Mouse (Mus musculus): ENCODE results near the gene Btf3. TPM values are rescaled to one million over a fixed set of nuclear protein-coding genes. Genes with fewer than 3 reads are reported as not detected.

The Btf3 gene
- total RNA-seq, 1 experiment: 844 TPM

DNA sequence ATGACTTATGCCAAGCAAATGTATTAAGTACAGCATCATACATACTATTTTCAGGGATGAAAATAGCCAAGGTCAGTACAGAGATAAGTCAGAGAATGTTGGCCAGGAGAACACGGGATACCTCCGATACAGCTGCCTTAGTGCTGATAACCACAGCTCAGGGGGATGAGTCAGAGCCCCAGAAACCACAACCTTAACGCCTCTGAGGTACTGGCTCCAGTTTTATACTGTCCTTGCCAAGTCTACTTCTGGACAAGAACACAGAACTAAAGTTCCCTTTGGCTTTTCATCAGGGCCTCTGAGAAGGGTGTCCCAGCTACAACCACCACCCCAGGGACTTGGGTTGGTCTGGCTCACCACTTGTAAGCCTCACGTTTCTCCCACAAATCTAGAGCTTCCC, 41.2 kb downstream of the Btf3 start:
- DNase-seq (ENCODE audit: low read depth, low spot score): no peak
- no peaks in the 10 kb centered on the region for H3K4me1 ChIP-seq (ENCODE audit: control insufficient read depth in 2 of 2, insufficient read depth in 2 of 2, low read length in 2 of 2, poor library complexity in 1 of 2)
- peaks cover 14% of the 10 kb centered on the region for H3K36me3 ChIP-seq (ENCODE audit: control insufficient read depth, insufficient read depth, low read length, poor library complexity, severe bottlenecking)
- H3K27ac ChIP-seq (ENCODE audit: insufficient read depth, low read depth, low read length, poor library complexity, severe bottlenecking): no peak overlapping the region
- in situ Hi-C loops (cut with MboI; ENCODE audit: low sequenced_read_pairs in 2 of 2, unreplicated experiment in 2 of 2): no loop called here
- H3K9ac ChIP-seq (ENCODE audit: insufficient read depth, low read depth, low read length, poor library complexity, severe bottlenecking): no peak overlapping the region
- H3K9me3 ChIP-seq (ENCODE audit: control insufficient read depth, insufficient read depth, low read depth, low read length): no peaks in the 10 kb centered on the region
- no peak overlapping the region for H3K4me3 ChIP-seq (ENCODE audit: insufficient read depth in 1 of 2, low read depth in 1 of 2, low read length in 2 of 2, poor library complexity in 1 of 2, severe bottlenecking in 1 of 2)
- no peak for TF ChIP-seq HCFC1 (IDR thresholded peaks at IDR 0.05; ENCODE audit: borderline replicate concordance, insufficient read depth, low read length)
- no peak for TF ChIP-seq CHD2 (IDR thresholded peaks at IDR 0.05; ENCODE audit: low read depth, low read length)
- no peak for TF ChIP-seq ZC3H11A (IDR thresholded peaks at IDR 0.05; ENCODE audit: borderline replicate concordance, low read depth, low read length)
- no peak for TF ChIP-seq MAFK (IDR thresholded peaks at IDR 0.05; ENCODE audit: insufficient read depth, low read depth, low read length)
- TF ChIP-seq ZNF384 (IDR thresholded peaks at IDR 0.05; ENCODE audit: low read depth, low read length): no peak

DNA sequence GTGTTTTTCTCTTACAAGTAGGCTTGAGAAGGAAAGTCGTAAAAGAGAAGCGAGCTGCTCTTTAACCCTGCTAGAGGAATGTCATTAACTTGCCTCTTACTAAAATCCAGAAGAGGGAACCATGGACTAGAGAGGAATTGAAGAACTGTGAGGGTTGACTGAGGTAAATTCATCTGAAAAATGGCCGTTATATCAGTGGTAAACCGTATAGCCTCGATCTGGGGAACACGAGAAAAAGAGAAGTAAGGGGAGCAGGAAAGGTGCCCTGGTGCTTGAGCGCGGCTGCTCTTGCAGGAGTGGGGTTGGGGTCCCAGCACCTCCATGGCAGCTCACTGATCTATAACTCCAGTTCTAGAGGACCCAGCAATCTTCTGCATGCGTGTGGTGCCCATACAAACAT, 42.8 kb downstream of the Btf3 start:
- H3K9ac ChIP-seq (ENCODE audit: insufficient read depth, low read depth, low read length, poor library complexity, severe bottlenecking): no peak overlapping the region
- no peak overlapping the region for H3K27ac ChIP-seq (ENCODE audit: insufficient read depth, low read depth, low read length, poor library complexity, severe bottlenecking)
- H3K9me3 ChIP-seq (ENCODE audit: control insufficient read depth, insufficient read depth, low read depth, low read length): no peaks in the 10 kb centered on the region
- peaks cover 14% of the 10 kb centered on the region for H3K36me3 ChIP-seq (ENCODE audit: control insufficient read depth, insufficient read depth, low read length, poor library complexity, severe bottlenecking)
- DNase-seq (ENCODE audit: low read depth, low spot score): no peak
- H3K4me3 ChIP-seq (ENCODE audit: insufficient read depth in 1 of 2, low read depth in 1 of 2, low read length in 2 of 2, poor library complexity in 1 of 2, severe bottlenecking in 1 of 2): no peak overlapping the region
- TF ChIP-seq MAFK (IDR thresholded peaks at IDR 0.05; ENCODE audit: insufficient read depth, low read depth, low read length): no peak
- no peak for TF ChIP-seq CHD2 (IDR thresholded peaks at IDR 0.05; ENCODE audit: low read depth, low read length)
- no peak for TF ChIP-seq HCFC1 (IDR thresholded peaks at IDR 0.05; ENCODE audit: borderline replicate concordance, insufficient read depth, low read length)
- no peak for TF ChIP-seq ZNF384 (IDR thresholded peaks at IDR 0.05; ENCODE audit: low read depth, low read length)
- no peak for TF ChIP-seq ZC3H11A (IDR thresholded peaks at IDR 0.05; ENCODE audit: borderline replicate concordance, low read depth, low read length)
- no peaks in the 10 kb centered on the region for H3K4me1 ChIP-seq (ENCODE audit: control insufficient read depth in 2 of 2, insufficient read depth in 2 of 2, low read length in 2 of 2, poor library complexity in 1 of 2)
- in situ Hi-C loops (cut with MboI; ENCODE audit: low sequenced_read_pairs in 2 of 2, unreplicated experiment in 2 of 2): no loop called here

DNA sequence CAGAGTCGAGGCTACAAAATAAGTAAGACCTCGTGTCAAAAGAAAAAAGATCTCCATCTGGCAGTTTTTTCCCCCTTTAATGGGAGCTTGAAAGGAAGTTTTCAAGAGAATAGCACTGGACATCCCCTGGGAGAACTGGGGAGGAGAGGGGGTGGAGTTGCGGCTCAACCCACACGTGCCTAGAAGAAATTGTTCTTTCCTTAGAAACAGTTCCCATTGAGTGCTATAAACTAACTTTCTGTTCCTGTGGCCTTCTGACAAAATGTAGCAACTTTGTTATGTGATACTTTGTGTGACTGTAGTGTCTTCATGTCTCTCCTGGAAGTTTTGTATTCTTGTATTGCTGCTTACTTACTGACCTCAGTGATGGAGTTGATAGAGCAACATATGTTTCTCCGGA, 52.7 kb downstream of the Btf3 start:
- DNase-seq (ENCODE audit: low read depth, low spot score): no peak
- in situ Hi-C loops (cut with MboI; ENCODE audit: low sequenced_read_pairs in 2 of 2, unreplicated experiment in 2 of 2): no loop called here
- Histone ChIP-seq H3K27ac (ENCODE audit: insufficient read depth, low read depth, low read length, poor library complexity, severe bottlenecking) (no peak overlapping the region), H3K4me3 (ENCODE audit: insufficient read depth in 1 of 2, low read depth in 1 of 2, low read length in 2 of 2, poor library complexity in 1 of 2, severe bottlenecking in 1 of 2) (peak overlapping the region in 1 of 2 experiments; percentile 85; a peak in 2 of 4 replicates), H3K4me1 (ENCODE audit: control insufficient read depth in 2 of 2, insufficient read depth in 2 of 2, low read length in 2 of 2, poor library complexity in 1 of 2) (0 out of 4 replicates have a peak, but pooled peaks cover 2 to 6% of the 10 kb centered on the region in 2 experiments), H3K9ac (ENCODE audit: insufficient read depth, low read depth, low read length, poor library complexity, severe bottlenecking) (no peak overlapping the region), H3K9me3 (ENCODE audit: control insufficient read depth, insufficient read depth, low read depth, low read length) (no peaks in the 10 kb centered on the region), H3K36me3 (ENCODE audit: control insufficient read depth, insufficient read depth, low read length, poor library complexity, severe bottlenecking) (peaks cover 7% of the 10 kb centered on the region)
- no peak for TF ChIP-seq MAFK (IDR thresholded peaks at IDR 0.05; ENCODE audit: insufficient read depth, low read depth, low read length)
- TF ChIP-seq ZC3H11A (IDR thresholded peaks at IDR 0.05; ENCODE audit: borderline replicate concordance, low read depth, low read length): no peak
- no peak for TF ChIP-seq HCFC1 (IDR thresholded peaks at IDR 0.05; ENCODE audit: borderline replicate concordance, insufficient read depth, low read length)
- no peak for TF ChIP-seq CHD2 (IDR thresholded peaks at IDR 0.05; ENCODE audit: low read depth, low read length)
- TF ChIP-seq ZNF384 (IDR thresholded peaks at IDR 0.05; ENCODE audit: low read depth, low read length): no peak

DNA sequence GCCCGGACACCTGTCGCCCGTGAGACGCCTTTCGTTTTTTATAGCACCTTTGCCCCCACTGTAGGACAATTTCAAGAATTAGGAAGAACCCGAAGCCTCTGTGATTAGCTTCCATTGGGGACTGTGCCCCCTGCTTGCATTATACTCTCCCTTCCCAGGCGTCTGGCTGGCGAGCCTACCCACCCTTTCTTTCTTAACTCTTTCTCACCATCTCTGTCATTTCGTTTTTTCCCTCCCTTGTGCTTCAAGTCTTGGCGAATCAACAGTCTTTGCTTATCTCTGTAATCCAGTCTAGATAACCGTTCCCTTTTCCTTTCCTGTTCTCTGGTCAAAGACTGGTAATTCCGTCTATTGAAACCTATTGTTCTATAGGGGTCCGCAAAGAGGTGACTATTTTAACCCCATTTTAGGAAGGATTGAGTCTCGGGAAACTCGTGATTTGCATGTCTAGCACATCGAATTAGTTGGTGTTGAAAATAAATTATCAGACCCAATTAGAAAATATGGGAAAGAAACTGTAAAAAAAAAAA, 53.3 kb downstream of the Btf3 start:
- in situ Hi-C loops (cut with MboI; ENCODE audit: low sequenced_read_pairs in 2 of 2, unreplicated experiment in 2 of 2): no loop called here
- Histone ChIP-seq H3K36me3 (ENCODE audit: control insufficient read depth, insufficient read depth, low read length, poor library complexity, severe bottlenecking) (peaks cover 8% of the 10 kb centered on the region), H3K4me1 (ENCODE audit: control insufficient read depth in 2 of 2, insufficient read depth in 2 of 2, low read length in 2 of 2, poor library complexity in 1 of 2) (0 out of 4 replicates have a peak, but pooled peaks cover 2 to 6% of the 10 kb centered on the region in 2 experiments), H3K9me3 (ENCODE audit: control insufficient read depth, insufficient read depth, low read depth, low read length) (no peaks in the 10 kb centered on the region), H3K4me3 (ENCODE audit: insufficient read depth in 1 of 2, low read depth in 1 of 2, low read length in 2 of 2, poor library complexity in 1 of 2, severe bottlenecking in 1 of 2) (peak overlapping the region; percentile 85 to 96), H3K9ac (ENCODE audit: insufficient read depth, low read depth, low read length, poor library complexity, severe bottlenecking) (peak overlapping the region; percentile 87), H3K27ac (ENCODE audit: insufficient read depth, low read depth, low read length, poor library complexity, severe bottlenecking) (0 out of 2 replicates have a peak overlapping the region, but pooled peaks have one; percentile 48)
- TF ChIP-seq MAFK (IDR thresholded peaks at IDR 0.05; ENCODE audit: insufficient read depth, low read depth, low read length) (no peak), ZNF384 (IDR thresholded peaks at IDR 0.05; ENCODE audit: low read depth, low read length) (no peak)
- peak; percentile 8 for DNase-seq (ENCODE audit: low read depth, low spot score)
